Mouse (Mus musculus) duodenum, adult 2 months (tissue): ENCODE measurements around the gene Fam151a. TPM values are rescaled to one million over a fixed set of nuclear protein-coding genes. Genes with fewer than 3 reads are reported as not detected.

Experiments used
- polyA plus RNA-seq: library from polyadenylated mRNA; depleted of rRNA; stranded (reverse); fragments of >200 nt; gene quantifications from 2 replicates; pipeline ENCODE4 v1.2.3, GENCODE M21; 2012; ENCODE audit warnings: low replicate concordance; rRNA removed

Fam151a gene
- polyA plus RNA-seq, result 0.75 and 110 TPM in 2 replicates

DNA sequence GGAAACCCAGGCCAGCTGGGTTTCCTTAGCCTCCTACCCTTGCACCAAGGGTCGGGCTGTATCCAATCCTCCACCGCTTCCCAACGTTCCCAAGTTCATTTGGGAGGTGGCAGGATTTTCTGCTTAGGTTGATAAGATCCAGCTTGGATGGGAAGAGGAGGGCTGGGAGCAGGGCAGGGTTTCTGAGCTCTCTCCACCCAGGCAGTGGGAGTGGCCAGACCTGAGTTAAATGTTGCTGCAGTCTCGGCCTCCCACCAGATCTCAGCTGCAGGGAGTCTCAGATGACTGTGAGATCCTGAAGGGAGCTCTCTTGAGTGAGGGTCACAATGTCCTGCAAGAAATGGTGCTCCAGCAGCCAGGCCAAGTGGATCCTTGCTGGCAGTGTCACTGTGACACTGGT lies at the start of gene Fam151a:
Gene Fam151a (plus strand): TSS at position 254 of the 400 bp plus-strand sequence.

DNA sequence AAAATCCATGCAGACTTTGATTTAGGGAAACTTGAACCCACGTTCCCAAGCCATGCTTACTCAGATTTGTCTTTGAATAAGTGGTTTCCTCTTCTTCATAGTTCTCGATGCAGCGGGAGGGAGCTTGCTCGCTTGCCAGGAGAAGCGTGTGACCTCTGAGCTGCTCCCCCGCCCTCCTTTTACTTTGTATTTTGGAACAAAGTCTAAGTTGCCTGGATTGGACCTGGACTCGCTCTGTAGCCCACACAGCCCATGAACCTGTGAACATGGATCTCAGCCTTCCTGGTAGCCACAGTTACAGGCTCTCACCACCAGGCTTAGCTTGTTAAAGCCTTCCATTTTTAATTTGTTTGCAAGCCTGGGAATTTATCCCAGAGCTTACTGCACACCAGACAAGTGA lies 2.9 kb upstream of the Fam151a start, which contains the start of gene Mroh7:
Gene Mroh7 (minus strand): TSS at position 112 of the 400 bp plus-strand sequence.

Other genes starting within 250 kb of the Fam151a start
- gene Bsnd, start 241.6 kb upstream of the Fam151a start, polyA plus RNA-seq, result not detected in 2 replicates
- 82.1 and 147 TPM in 2 replicates for gene Dhcr24, start 172.9 kb upstream of the Fam151a start, polyA plus RNA-seq
- not detected in 2 replicates for gene Lexm, start 116.6 kb upstream of the Fam151a start, polyA plus RNA-seq
- gene Ttc22, start 111.5 kb upstream of the Fam151a start, polyA plus RNA-seq, result 35.5 and 105 TPM in 2 replicates
- 5.3 and 7.1 TPM in 2 replicates for gene Pars2, start 82.8 kb upstream of the Fam151a start, polyA plus RNA-seq
- gene Ttc4, start 54.9 kb upstream of the Fam151a start, polyA plus RNA-seq, result 17.7 and 28.7 TPM in 2 replicates
- gene Mroh7, start 3.0 kb upstream of the Fam151a start, polyA plus RNA-seq, result 1.2 and 15.4 TPM in 2 replicates
- gene Acot11, start 71.1 kb downstream of the Fam151a start, polyA plus RNA-seq, result 39.5 and 47.5 TPM in 2 replicates
- gene Ssbp3, start 176.8 kb downstream of the Fam151a start, polyA plus RNA-seq, result 25.9 and 37.3 TPM in 2 replicates